Mouse (Mus musculus): ENCODE results near the gene Wdfy4. TPM values are rescaled to one million over a fixed set of nuclear protein-coding genes. Genes with fewer than 3 reads are reported as not detected.
A peak's percentile ranks its signal among the peaks of the same experiment; 100 is the strongest.

Gene Wdfy4
- 0.15 and 0.16 TPM in 2 replicates for polyA plus RNA-seq (2016; fragmentation: Nextera tagmentation; extraction: Ambion mirVana)

DNA sequence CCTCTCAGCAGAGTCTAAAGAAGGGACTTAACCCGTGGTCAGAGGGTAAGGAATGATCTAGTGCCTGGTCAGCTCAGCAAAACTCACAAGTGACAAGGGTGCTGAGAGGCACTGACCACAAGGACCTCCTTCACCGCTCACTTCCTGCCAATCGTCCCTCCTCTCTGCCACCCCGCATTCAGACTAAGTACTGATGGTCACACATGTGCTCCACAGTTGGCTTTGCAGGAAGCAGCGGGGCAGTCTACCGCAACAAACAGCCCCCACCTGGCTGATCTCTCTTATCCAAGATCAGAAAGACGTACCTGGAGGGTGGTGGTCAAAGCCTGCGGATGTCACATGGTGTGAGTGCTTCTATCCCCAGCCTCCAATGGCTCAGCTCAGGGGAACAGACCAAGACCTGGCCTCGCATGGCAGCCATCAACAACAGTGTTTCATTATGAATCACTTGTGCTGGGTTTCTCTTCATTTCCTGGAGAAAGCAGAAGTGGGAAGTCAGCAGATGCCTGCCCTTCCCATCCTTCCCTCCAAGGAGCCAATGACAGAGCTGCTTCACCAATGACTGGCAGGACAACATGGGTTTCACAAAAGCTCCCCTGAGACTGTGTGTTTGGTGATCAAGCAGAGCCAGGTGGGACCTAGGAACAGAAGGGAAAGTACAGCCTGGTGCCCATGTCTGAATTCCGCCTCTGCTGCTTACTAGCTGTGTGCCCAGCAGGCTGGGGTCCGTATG, at the start of gene Wdfy4:
Gene Wdfy4, minus strand, starts transcription at position 441 of the 733 bp plus-strand sequence.
- no peak within 1 kb of the TSS for H3K4me3 ChIP-seq
- H3K9me3 ChIP-seq (replicated peaks): no peaks in the 10 kb centered on the region
- 89% methylated on average over 11 of the region's 11 CpGs for WGBS
- DNase-seq (ENCODE audit: low spot score): no peak
- H3K4me1 ChIP-seq: peaks cover 6% of the 10 kb centered on the region
- H3K27me3 ChIP-seq (ENCODE audit: low read depth, poor library complexity, severe bottlenecking): no peaks in the 10 kb centered on the region
- H3K27ac ChIP-seq: no peak within 1 kb of the TSS
- H3K36me3 ChIP-seq: no peaks in the 10 kb centered on the region

DNA sequence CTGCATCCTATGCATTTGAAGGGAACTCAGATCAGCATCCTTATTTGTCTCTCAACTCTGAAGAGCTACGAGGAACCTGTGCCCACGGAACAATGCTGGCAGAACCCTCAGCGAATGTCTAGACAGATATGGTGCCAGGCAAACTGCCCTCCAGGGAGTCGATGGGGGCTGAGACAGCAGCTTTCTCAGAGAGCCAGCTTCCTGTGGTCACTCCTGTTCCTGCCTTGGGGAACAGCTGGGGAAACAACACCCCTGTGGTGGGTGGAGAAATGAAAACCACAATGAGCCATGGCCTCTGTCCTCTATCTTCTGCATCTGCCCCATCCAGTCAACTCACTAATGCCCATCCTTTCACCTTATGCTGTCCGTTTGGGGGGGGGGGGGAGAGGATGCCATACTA, 46.7 kb upstream of the Wdfy4 start:
- Histone ChIP-seq H3K27ac (no peak overlapping the region), H3K36me3 (no peaks in the 10 kb centered on the region), H3K27me3 (ENCODE audit: low read depth, poor library complexity, severe bottlenecking) (no peaks in the 10 kb centered on the region), H3K9me3 (replicated peaks) (no peaks in the 10 kb centered on the region), H3K4me3 (no peak overlapping the region), H3K4me1 (peaks cover 20% of the 10 kb centered on the region)
- WGBS: 86% methylated on average over 5 of the region's 5 CpGs
- no peak for DNase-seq (ENCODE audit: low spot score)

DNA sequence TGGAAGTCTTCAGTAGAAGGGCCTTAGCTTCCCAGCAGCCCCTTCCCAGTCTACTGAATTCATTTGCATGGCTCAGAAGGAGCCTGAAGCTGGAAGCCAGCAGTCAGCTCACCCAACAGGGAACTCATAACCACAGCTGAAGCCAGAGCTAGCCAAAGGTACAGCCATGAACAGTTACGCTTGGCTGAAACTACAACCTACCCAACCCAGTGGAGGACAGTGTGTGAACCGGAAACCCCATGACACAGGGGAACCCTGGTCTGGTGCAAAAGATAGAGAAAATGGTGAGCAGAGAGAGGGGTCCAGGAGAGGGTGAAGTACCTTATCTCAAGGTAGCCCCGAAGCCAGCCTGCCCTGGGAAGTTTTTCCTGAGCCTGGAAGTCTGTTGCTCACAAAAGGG, 46.0 kb upstream of the Wdfy4 start:
- WGBS: 93% methylated on average over 3 of the region's 3 CpGs
- no peak for DNase-seq (ENCODE audit: low spot score)
- Histone ChIP-seq H3K4me3 (no peak overlapping the region), H3K4me1 (peaks cover 15% of the 10 kb centered on the region), H3K36me3 (no peaks in the 10 kb centered on the region), H3K9me3 (replicated peaks) (no peaks in the 10 kb centered on the region), H3K27ac (no peak overlapping the region), H3K27me3 (ENCODE audit: low read depth, poor library complexity, severe bottlenecking) (no peaks in the 10 kb centered on the region)

DNA sequence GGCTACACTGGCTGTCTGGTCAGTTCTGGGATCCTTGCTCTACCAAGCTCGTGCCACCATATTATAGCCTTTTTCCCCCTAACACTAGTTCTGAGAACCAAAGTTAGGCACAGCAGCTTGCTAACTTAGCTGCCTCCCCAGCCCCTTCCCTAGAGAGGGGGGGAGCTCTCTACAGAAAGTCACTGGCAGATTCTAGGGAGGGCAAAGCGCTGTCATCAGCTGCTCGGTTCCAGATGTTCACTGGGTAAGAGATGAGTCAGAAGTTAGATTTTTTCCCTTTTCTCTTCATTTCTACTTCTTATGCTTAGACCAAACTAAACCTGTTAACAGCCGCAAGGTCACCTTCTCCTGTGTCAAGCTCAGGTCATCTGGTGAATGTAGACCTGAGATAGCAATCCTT, 45.4 kb upstream of the Wdfy4 start:
- H3K4me3 ChIP-seq: no peak overlapping the region
- no peaks in the 10 kb centered on the region for H3K27me3 ChIP-seq (ENCODE audit: low read depth, poor library complexity, severe bottlenecking)
- no peaks in the 10 kb centered on the region for H3K9me3 ChIP-seq (replicated peaks)
- peaks cover 9% of the 10 kb centered on the region for H3K4me1 ChIP-seq
- H3K36me3 ChIP-seq: no peaks in the 10 kb centered on the region
- whole genome bisulfite sequencing: 82% methylated on average over 4 of the region's 4 CpGs
- DNase-seq (ENCODE audit: low spot score): no peak
- no peak overlapping the region for H3K27ac ChIP-seq

DNA sequence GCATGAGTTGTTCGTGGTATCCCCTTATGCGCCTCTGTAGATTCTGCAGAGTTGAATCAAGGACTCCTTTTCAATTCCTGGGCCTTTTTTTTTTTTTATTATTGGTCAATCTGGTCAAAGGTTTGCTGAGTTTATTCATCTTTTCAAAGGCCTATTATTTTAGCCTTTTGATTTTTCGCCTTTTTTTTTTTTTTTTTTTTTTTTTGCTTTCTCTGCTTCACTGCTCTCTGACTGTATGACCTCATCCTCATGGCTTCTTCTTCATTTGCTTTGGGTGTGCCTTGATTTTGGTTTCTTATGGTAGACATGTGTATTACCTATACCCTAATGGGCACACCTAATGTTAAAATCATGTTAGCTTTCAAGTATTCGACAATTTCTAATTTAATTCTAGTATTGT, 39.9 kb upstream of the Wdfy4 start:
- no peak for DNase-seq (ENCODE audit: low spot score)
- H3K4me1 ChIP-seq: no peaks in the 10 kb centered on the region
- 97% methylated on average over 4 of the region's 4 CpGs for WGBS
- no peaks in the 10 kb centered on the region for H3K27me3 ChIP-seq (ENCODE audit: low read depth, poor library complexity, severe bottlenecking)
- H3K9me3 ChIP-seq (replicated peaks): no peaks in the 10 kb centered on the region
- H3K27ac ChIP-seq: no peak overlapping the region
- H3K4me3 ChIP-seq: no peak overlapping the region
- no peaks in the 10 kb centered on the region for H3K36me3 ChIP-seq

DNA sequence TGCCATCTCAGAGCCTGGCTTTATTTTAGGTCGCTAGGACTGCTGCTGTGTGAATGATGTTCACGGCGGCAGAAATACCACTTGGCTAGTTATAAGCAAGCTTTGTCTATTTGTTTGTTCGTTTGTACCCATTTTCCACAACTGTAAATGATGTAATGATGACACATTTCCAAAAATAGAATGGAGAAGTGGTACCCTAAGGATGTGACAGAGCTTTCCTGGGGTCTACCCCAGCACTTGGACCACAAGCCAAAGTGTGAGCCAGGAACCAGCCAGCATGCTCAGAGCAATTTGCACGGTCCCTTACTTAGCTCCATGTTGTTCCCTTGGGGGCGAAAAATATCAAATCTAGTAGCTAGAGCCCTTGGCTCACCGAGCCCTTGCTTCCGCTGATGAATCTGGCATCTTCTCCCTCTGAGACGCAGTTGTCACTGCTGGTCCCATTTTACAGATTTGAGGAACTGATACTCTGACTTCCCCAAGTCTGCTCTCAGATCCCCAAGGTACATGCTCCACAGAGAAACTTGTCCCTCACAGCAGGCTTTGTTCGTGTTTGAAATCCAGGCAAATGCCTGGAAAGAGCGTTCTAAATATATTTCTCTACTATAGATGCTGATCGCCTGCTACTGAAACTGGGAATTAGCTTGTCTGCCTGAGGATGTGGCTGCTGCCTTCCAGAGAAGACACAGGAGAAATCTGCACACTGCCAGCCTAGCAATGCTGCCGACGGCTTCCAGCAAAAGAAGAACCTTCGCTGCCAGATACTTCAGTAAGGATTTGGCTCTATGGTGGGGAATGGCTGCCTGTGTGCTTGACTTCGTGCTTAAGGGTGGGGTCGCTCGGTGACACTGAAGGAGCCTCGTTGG, 31.3 kb upstream of the Wdfy4 start:
- Histone ChIP-seq H3K4me3 (no peak overlapping the region), H3K27ac (no peak overlapping the region), H3K4me1 (peaks cover 15% of the 10 kb centered on the region), H3K36me3 (no peaks in the 10 kb centered on the region), H3K9me3 (replicated peaks) (no peaks in the 10 kb centered on the region), H3K27me3 (ENCODE audit: low read depth, poor library complexity, severe bottlenecking) (peaks cover 41% of the 10 kb centered on the region)
- 87% methylated on average over 19 of the region's 19 CpGs for WGBS
- DNase-seq (ENCODE audit: low spot score): no peak

DNA sequence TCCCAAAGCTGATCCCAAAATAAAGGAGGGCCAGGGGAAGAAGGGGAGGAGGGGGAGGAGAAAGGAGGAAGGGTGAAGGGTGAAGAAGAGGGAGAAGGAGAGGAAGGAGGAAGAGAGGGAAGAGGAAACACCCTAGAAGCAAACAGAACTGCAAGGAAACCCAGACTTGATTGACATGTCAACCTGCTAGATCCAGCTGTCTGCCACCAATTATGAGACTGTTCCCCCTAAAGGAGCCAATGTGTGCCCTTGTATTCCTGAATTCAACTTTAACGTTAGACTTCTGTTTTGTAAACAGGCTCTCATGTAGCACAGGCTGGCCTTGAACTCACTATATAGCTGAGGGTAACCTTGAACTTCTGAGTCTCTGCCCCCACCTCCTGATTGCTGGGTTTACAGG, 29.9 kb upstream of the Wdfy4 start:
- Histone ChIP-seq H3K4me1 (peaks cover 15% of the 10 kb centered on the region), H3K36me3 (no peaks in the 10 kb centered on the region), H3K27me3 (ENCODE audit: low read depth, poor library complexity, severe bottlenecking) (peaks cover 41% of the 10 kb centered on the region), H3K27ac (no peak overlapping the region), H3K4me3 (no peak overlapping the region), H3K9me3 (replicated peaks) (no peaks in the 10 kb centered on the region)
- DNase-seq (ENCODE audit: low spot score): no peak
- WGBS: 83% methylated on average over 1 of the region's 1 CpGs

DNA sequence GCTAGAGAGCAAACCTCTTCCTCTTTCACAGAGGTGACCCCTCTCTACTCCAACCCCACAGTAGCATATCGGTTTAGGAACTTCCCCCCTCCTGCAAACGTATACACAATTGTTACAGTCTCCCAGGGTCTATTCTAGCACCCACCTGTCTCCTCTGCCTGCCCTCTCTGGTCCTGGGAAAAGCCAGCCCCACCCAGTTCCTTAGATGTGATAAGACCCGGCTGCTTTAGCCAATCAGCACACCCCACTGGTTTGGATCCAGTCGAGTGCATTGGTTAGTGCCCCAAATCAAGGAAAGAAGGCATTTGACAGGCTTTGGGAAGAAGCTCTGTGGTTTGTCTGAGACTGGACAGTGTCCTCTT, 29.4 kb upstream of the Wdfy4 start:
- Histone ChIP-seq H3K4me3 (no peak overlapping the region), H3K36me3 (no peaks in the 10 kb centered on the region), H3K9me3 (replicated peaks) (no peaks in the 10 kb centered on the region), H3K27ac (no peak overlapping the region), H3K27me3 (ENCODE audit: low read depth, poor library complexity, severe bottlenecking) (peaks cover 41% of the 10 kb centered on the region), H3K4me1 (peaks cover 15% of the 10 kb centered on the region)
- 16% methylated on average over 4 of the region's 4 CpGs for WGBS
- no peak for DNase-seq (ENCODE audit: low spot score)

DNA sequence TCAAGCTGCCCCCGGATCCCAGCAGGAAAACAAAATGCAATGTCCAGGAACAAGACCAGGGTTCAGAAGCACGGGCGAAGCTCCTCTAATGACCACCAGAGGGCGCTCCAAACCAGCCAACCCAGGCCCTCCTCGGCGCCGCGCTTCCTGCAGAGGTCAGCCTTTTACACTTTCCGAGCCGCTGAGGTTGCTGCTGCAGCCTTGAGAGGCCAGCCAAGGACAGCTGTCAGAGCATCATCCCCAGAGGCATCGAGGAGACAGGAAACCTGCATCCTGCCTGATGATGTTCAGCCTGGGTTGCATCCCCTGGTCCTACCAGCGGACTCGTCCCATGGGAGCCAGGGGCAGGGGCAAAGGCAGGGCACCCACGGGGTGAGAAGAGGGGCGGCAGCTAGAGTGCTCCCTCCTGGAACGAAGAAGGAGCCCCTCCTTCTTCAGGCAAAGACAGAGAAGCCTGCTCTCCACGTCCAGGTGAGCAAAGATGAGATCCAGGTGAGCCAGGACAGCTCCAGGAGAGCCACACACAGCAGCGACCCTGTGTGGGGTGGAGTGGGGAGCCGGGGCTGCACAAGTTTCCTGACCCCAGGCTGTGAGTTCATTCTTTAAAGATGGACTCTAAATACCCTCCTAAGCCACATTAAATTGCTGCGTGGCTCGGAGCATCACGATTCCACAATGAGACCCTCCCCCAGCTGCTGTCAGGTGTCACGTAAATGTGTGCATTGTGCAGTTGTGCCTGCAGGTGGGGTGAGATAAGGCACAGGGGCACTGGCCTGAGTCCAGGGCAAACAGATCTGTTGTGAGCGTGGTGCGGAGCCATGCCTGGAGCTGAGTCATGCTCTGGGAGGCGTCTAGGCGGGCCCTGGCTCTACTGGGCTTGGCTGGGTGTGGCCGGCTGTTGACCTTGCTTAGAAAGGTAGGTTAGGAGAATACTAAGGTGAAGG, 28.8 kb upstream of the Wdfy4 start, which contains the start of gene Arhgap22:
Gene Arhgap22, plus strand, starts transcription at position 204 of the 944 bp plus-strand sequence.
- Histone ChIP-seq H3K27ac (no peak within 1 kb of the TSS), H3K27me3 (ENCODE audit: low read depth, poor library complexity, severe bottlenecking) (peaks cover 41% of the 10 kb centered on the region), H3K36me3 (no peaks in the 10 kb centered on the region), H3K4me3 (no peak within 1 kb of the TSS), H3K4me1 (peaks cover 9% of the 10 kb centered on the region), H3K9me3 (replicated peaks) (no peaks in the 10 kb centered on the region)
- DNase-seq (ENCODE audit: low spot score): peak; percentile 91
- WGBS: 19% methylated on average over 28 of the region's 28 CpGs

DNA sequence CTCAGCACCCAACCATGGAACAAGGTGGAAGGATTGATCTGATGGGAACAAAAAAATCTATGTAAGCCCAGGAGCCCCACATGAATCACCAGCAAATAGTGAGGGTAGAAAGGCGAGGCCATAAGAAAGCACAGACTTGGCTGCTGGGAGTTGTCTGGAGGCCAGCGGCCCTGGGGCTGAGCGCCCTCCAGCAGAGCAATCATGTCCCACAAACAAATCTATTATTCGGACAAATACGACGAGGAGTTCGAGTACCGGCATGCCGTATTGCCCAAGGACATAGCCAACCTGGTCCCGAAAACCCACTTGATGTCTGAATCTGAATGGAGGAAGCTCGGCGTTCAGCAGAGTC, 27.6 kb upstream of the Wdfy4 start:
- 89% methylated on average over 12 of the region's 12 CpGs for WGBS
- no peaks in the 10 kb centered on the region for H3K9me3 ChIP-seq (replicated peaks)

DNA sequence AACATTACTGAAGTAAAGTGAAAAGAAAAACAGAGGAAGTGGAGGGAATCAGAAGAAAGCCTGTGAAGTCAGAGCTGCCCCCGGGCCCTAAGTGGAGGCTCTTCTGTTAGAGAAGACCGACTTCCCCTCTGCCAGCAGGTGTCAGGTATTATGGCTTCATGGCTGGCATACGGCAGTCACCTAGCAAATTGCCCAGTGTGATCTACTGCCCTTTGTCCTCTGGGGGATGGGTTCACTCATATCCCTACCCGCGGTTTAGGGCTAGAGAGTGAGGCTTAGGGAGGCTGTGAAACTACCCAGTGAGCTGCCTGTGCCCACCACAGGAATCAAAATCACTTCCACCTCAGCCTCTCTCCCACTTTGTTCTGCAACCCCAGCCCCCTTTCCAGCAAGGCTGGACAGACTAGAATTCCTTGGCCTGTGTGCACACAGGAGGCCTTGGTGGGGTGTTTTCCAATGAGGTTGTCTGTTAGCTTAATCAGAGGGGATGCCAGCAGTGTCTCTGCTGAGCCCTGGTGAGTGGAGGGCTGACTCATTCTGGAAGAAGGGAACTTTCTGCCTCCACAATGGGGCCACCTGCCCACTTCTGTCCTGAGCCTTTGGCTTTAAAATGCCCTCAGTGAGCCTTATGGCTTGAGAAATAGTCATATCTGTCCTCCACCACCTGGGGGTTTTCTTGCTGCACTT, 27.1 kb upstream of the Wdfy4 start:
- Histone ChIP-seq H3K27me3 (ENCODE audit: low read depth, poor library complexity, severe bottlenecking) (peaks cover 36% of the 10 kb centered on the region), H3K4me3 (no peak overlapping the region), H3K9me3 (replicated peaks) (no peaks in the 10 kb centered on the region), H3K36me3 (no peaks in the 10 kb centered on the region), H3K4me1 (peaks cover 8% of the 10 kb centered on the region), H3K27ac (no peak overlapping the region)
- DNase-seq (ENCODE audit: low spot score): no peak
- WGBS: 56% methylated on average over 5 of the region's 5 CpGs

More for the DNA sequence above, 27.6 kb upstream of the Wdfy4 start:
- Histone ChIP-seq H3K27ac (no peak overlapping the region), H3K4me1 (peaks cover 8% of the 10 kb centered on the region), H3K27me3 (ENCODE audit: low read depth, poor library complexity, severe bottlenecking) (peaks cover 41% of the 10 kb centered on the region), H3K36me3 (no peaks in the 10 kb centered on the region), H3K4me3 (no peak overlapping the region)
- no peak for DNase-seq (ENCODE audit: low spot score)

DNA sequence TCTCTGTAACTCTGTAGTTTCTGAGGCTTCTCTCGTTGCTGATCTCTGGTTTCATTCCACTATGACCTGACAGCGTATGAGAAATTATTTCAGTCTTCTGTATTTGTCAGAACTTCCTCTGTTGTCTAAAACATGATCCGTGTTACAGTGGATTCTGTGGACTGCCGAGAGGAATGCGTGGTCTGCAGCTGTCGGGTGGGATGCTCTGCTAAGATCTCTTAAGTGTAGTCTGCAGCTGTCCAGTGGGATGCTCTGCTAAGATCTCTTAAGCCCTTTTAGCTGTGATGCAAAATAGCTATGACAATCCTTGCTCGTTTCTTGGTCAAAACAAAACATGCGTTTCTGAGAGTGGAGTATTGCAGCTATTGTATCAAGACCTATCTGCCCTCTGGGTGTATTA, 25.5 kb upstream of the Wdfy4 start:
- peaks cover 20% of the 10 kb centered on the region for H3K27me3 ChIP-seq (ENCODE audit: low read depth, poor library complexity, severe bottlenecking)
- DNase-seq (ENCODE audit: low spot score): no peak

More for the DNA sequence above, 25.5 kb upstream of the Wdfy4 start:
- Histone ChIP-seq H3K9me3 (replicated peaks) (no peaks in the 10 kb centered on the region), H3K4me3 (no peak overlapping the region), H3K27ac (no peak overlapping the region), H3K4me1 (peaks cover 8% of the 10 kb centered on the region), H3K36me3 (no peaks in the 10 kb centered on the region)
- WGBS: 83% methylated on average over 8 of the region's 8 CpGs
